Mouse (Mus musculus): ENCODE data around the gene Ccr8.

DNA sequence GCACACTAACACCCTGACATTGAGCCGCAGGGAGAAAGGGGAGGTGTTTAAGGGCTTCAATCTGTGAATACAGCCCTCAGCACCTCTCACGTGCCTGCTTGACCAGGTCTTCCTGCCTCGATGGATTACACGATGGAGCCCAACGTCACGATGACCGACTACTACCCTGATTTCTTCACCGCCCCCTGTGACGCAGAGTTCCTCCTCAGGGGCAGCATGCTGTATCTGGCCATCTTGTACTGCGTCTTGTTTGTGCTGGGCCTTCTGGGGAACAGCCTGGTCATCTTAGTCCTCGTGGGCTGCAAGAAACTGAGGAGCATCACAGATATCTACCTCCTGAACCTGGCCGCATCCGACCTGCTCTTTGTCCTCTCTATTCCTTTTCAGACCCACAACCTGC is 1.8 kb downstream of the Ccr8 start:
- TF ChIP-seq CTCF (IDR thresholded peaks at IDR 0.05; ENCODE audit: low read depth, low read length) (no peak), POLR2A (IDR thresholded peaks at IDR 0.05; ENCODE audit: borderline replicate concordance, low read depth, low read length) (no peak)
